26 mouse cellular contexts compared by ENCODE assay signal in genomic region chr3:63627724-63628123, GRCm38 (mm10).
DNase-seq lines count a peak whose midpoint lies in the region; ATAC-seq lines count a peak whose summit lies in the region.
"Had no signal": no experiment of that assay in that cellular context is flagged by ENCODE, and none has a peak within 500 bp of the region (broad histone marks: within the 10 kb centered on the region; RNA-seq: fewer than 3 reads in every experiment).

No protein-coding gene starts in this region.

- no peaks in the 10 kb centered on the region for H3K9me3 ChIP-seq in midbrain, embryonic 15.5 days
- no peaks in the 10 kb centered on the region for H3K9me3 ChIP-seq in midbrain, embryonic 13.5 days
- H3K9me3 ChIP-seq: embryonic facial prominence, embryonic 13.5 days; embryonic facial prominence, embryonic 15.5 days; forebrain, embryonic 10.5 days; forebrain, embryonic 12.5 days; G1E had no signal

- no peaks in the 10 kb centered on the region for H3K27me3 ChIP-seq in midbrain, embryonic 15.5 days (replicated peaks)
- no peaks in the 10 kb centered on the region for H3K27me3 ChIP-seq in midbrain, embryonic 13.5 days
- H3K27me3 ChIP-seq: CH12.LX; embryonic facial prominence, embryonic 13.5 days; embryonic facial prominence, embryonic 15.5 days; forebrain, embryonic 12.5 days; Patski had no signal

- H3K36me3 ChIP-seq in midbrain, embryonic 15.5 days (replicated peaks), result no peaks in the 10 kb centered on the region
- no peaks in the 10 kb centered on the region for H3K36me3 ChIP-seq in midbrain, embryonic 13.5 days
- H3K36me3 ChIP-seq: embryonic facial prominence, embryonic 13.5 days; embryonic facial prominence, embryonic 15.5 days; forebrain, embryonic 10.5 days; forebrain, embryonic 12.5 days; G1E had no signal

- WGBS in midbrain, embryonic 15.5 days, result 77% methylated on average over 5 of the region's 5 CpGs
- WGBS in midbrain, embryonic 13.5 days, result 77% methylated on average over 5 of the region's 5 CpGs

- H3K9ac ChIP-seq in midbrain, embryonic 15.5 days, result no peak overlapping the region
- no peak overlapping the region for H3K9ac ChIP-seq in midbrain, embryonic 13.5 days (replicated peaks)
- H3K9ac ChIP-seq: embryonic facial prominence, embryonic 13.5 days; embryonic facial prominence, embryonic 15.5 days; forebrain, embryonic 12.5 days had no signal

- ATAC-seq in midbrain, embryonic 15.5 days (replicated peaks), result 0 out of 2 replicates have a peak, but pooled peaks have one; percentile 60
- ATAC-seq in midbrain, embryonic 13.5 days, result no peak
- ATAC-seq: activated CD4-positive, CD25-positive, alpha-beta regulatory T cell, adult 4 months; CD4-positive, CD25-positive, alpha-beta regulatory T cell, adult 4 months; forebrain, embryonic 14.5 days; forebrain, embryonic 16.5 days; Patski had no signal

- no peak overlapping the region for H3K27ac ChIP-seq in midbrain, embryonic 15.5 days
- no peak overlapping the region for H3K27ac ChIP-seq in midbrain, embryonic 13.5 days
- H3K27ac ChIP-seq: embryonic facial prominence, embryonic 13.5 days; embryonic facial prominence, embryonic 15.5 days; forebrain, embryonic 10.5 days; forebrain, embryonic 12.5 days had no signal

- no peak overlapping the region for H3K4me2 ChIP-seq in midbrain, embryonic 15.5 days
- no peak overlapping the region for H3K4me2 ChIP-seq in midbrain, embryonic 13.5 days (replicated peaks)
- H3K4me2 ChIP-seq: embryonic facial prominence, embryonic 13.5 days; embryonic facial prominence, embryonic 15.5 days; forebrain, embryonic 12.5 days had no signal

- no peak overlapping the region for H3K4me3 ChIP-seq in midbrain, embryonic 15.5 days
- no peak overlapping the region for H3K4me3 ChIP-seq in midbrain, embryonic 13.5 days (replicated peaks)
- H3K4me3 ChIP-seq: embryonic facial prominence, embryonic 13.5 days; embryonic facial prominence, embryonic 15.5 days; erythroblast, embryonic 14.5 days; forebrain, embryonic 10.5 days; forebrain, embryonic 12.5 days had no signal

- H3K4me1 ChIP-seq in midbrain, embryonic 15.5 days, result peaks cover 4% of the 10 kb centered on the region; the same call in 1 of the 2 replicates
- peaks cover 5% of the 10 kb centered on the region for H3K4me1 ChIP-seq in midbrain, embryonic 13.5 days (replicated peaks)
- H3K4me1 ChIP-seq: embryonic facial prominence, embryonic 13.5 days; embryonic facial prominence, embryonic 15.5 days; forebrain, embryonic 10.5 days; forebrain, embryonic 12.5 days had no signal

- peak; percentile 9 for DNase-seq in CD4-positive helper T cell, adult 2 months (ENCODE audit: low read depth, low spot score)
- peak; percentile 2 for DNase-seq in induced T-regulatory cell, adult 2 months (ENCODE audit: low read depth)
- DNase-seq in cerebellum, adult 9-10 months, result no peak
- DNase-seq: adrenal gland, adult 8-10 months; adrenal gland, postnatal 14 days; adrenal gland, postnatal 36 days; cerebellum, adult 11-12 months; cerebellum, adult 2 months; cerebellum, adult 9-11 months; cerebellum, postnatal 14 days; cerebellum, postnatal 36 days; embryo, embryonic 11 days had no signal
